Mouse (Mus musculus): ENCODE measurements around the gene Itih1. TPM values are rescaled to one million over a fixed set of nuclear protein-coding genes. Genes with fewer than 3 reads are reported as not detected.

Itih1 gene
- total RNA-seq, 2 experiments from 2014 or later = 0.34 TPM; not detected in 1

- DNase-seq = no peak
Measured at GRCm38 (mm10) chr14:30904307-30904706, 38.8 kb downstream of the Itih1 start.

- DNase-seq = no peak
Measured at GRCm38 (mm10) chr14:30903036-30903435, 40.1 kb downstream of the Itih1 start.

- DNase-seq = no peak
Measured at GRCm38 (mm10) chr14:30902628-30903027, 40.5 kb downstream of the Itih1 start.

GRCm38 (mm10) chr14:30899972-30900371 is 43.1 kb downstream of the Itih1 start:
- no peak for DNase-seq

GRCm38 (mm10) chr14:30888271-30888732 is 54.8 kb downstream of the Itih1 start:
- DNase-seq = peak; percentile 44

GRCm38 (mm10) chr14:30886204-30886603 is 56.9 kb downstream of the Itih1 start, which contains the start of gene Itih4:
Itih4 (plus strand) TSS chr14:30886476.
- no peak for DNase-seq

- DNase-seq = no peak
Measured at GRCm38 (mm10) chr14:30885298-30885697, 57.8 kb downstream of the Itih1 start.

GRCm38 (mm10) chr14:30881718-30882108 is 61.4 kb downstream of the Itih1 start:
- DNase-seq = no peak

- DNase-seq = peak; percentile 77
Measured at GRCm38 (mm10) chr14:30880811-30881717, 62.0 kb downstream of the Itih1 start.

- no peak for DNase-seq
Measured at GRCm38 (mm10) chr14:30880251-30880650, 62.8 kb downstream of the Itih1 start.

- peak; percentile 46 for DNase-seq
Measured at GRCm38 (mm10) chr14:30879794-30880193, 63.3 kb downstream of the Itih1 start.

Other genes with a start within 250 kb of the Itih1 start
- gene Sfmbt1, start 228.4 kb downstream of the Itih1 start, total RNA-seq (2021) = 10 to 100 TPM in 1 of 2 experiments, 1 to 10 TPM in 1; 9.7 to 12.7 TPM
- 10 to 100 TPM; 10.2 to 15.2 TPM for gene Tmem110, start 117.7 kb downstream of the Itih1 start, total RNA-seq (2021)
- gene Mustn1, start 64.1 kb downstream of the Itih1 start, total RNA-seq (2021) = 100 to 1,000 TPM in 1 of 2 experiments, 10 to 100 TPM in 1; 91.8 to 112 TPM
- gene Itih4, start 56.8 kb downstream of the Itih1 start, total RNA-seq (2021) = 1 to 10 TPM in 1 of 2 experiments, under 1 TPM in 1; 0.31 to 1.0 TPM
- under 1 TPM; 0.28 to 0.93 TPM for gene Itih3, start 19.5 kb downstream of the Itih1 start, total RNA-seq (2021)
- 1 to 10 TPM; 4.6 TPM for gene Nek4, start 8.1 kb upstream of the Itih1 start, total RNA-seq (2021)
- gene Glt8d1, start 58.1 kb upstream of the Itih1 start, total RNA-seq (2021) = 10 to 100 TPM; 18.0 to 27.4 TPM
- 100 to 1,000 TPM; 155 to 161 TPM for gene Spcs1, start 58.4 kb upstream of the Itih1 start, total RNA-seq (2021)
- gene Pbrm1, start 75.8 kb upstream of the Itih1 start, total RNA-seq (2021) = 10 to 100 TPM; 58.7 to 70.8 TPM
- gene Gnl3, start 75.9 kb upstream of the Itih1 start, total RNA-seq (2021) = 10 to 100 TPM; 35.5 to 46.5 TPM
- 10 to 100 TPM; 39.5 to 43.0 TPM for gene Smim4, start 185.7 kb upstream of the Itih1 start, total RNA-seq (2021)
- gene Nt5dc2, start 187.8 kb upstream of the Itih1 start, total RNA-seq (2021) = 10 to 100 TPM; 14.2 to 14.5 TPM
- 10 to 100 TPM; 45.3 to 54.3 TPM for gene Stab1, start 225.4 kb upstream of the Itih1 start, total RNA-seq (2021)